Mouse (Mus musculus): ENCODE results near the gene Wbp1l.

GRCm38 (mm10) chr19:46598720-46599252 is at the start of gene Wbp1l:
- TF ChIP-seq CTCF (IDR thresholded peaks at IDR 0.05; ENCODE audit: control insufficient read depth, insufficient read depth, insufficient read length) (no peak), CEBPB (IDR thresholded peaks at IDR 0.05; ENCODE audit: low read depth) (no peak), MAX (IDR thresholded peaks at IDR 0.05) (peak; percentile 52)

All from C2C12 (cell line).